Mouse (Mus musculus): ENCODE measurements around the gene Cbx1. TPM values are rescaled to one million over a fixed set of nuclear protein-coding genes. Genes with fewer than 3 reads are reported as not detected.
"Not testable (repeated sequence)": the region's sequence is repeated elsewhere in the genome, so short reads cannot be mapped to it uniquely, and the experiment has no call there.

Gene Cbx1
- polyA plus RNA-seq, 1 experiment from 2014 or later: 189 TPM

DNA sequence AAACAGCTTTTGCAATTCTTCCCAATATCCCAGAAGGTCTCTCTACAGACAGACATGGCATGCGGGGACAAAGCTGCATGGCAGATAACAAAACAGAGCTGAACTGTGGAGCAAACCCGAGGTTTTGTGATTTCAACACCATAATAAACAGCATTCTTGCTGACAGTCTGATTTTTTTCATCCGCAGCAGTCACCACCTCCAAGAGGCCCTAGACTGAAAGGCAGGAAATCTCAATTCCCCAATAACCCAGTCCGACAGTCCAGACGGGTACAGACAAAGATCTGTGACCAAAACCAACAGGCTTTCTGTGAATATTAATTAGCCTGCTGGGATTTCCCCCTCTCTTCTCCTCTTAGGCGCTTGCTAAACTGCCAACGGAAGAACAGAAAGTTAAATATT, 13.3 kb upstream of the Cbx1 start:
- Histone ChIP-seq H3K4me3 (replicated peaks) (no peak overlapping the region), H3K4me2 (no peak overlapping the region), H3K9ac (replicated peaks) (no peak overlapping the region), H3K36me3 (peaks cover 30% of the 10 kb centered on the region), H3K9me3 (no peaks in the 10 kb centered on the region), H3K27ac (no peak overlapping the region), H3K27me3 (no peaks in the 10 kb centered on the region), H3K4me1 (replicated peaks) (peaks cover 25% of the 10 kb centered on the region)
- 62% methylated on average over 7 of the region's 7 CpGs for WGBS
- no peak for ATAC-seq (ENCODE audit: insufficient number of reproducible peaks, insufficient read depth, low FRiP score, low TSS enrichment, low read depth)

DNA sequence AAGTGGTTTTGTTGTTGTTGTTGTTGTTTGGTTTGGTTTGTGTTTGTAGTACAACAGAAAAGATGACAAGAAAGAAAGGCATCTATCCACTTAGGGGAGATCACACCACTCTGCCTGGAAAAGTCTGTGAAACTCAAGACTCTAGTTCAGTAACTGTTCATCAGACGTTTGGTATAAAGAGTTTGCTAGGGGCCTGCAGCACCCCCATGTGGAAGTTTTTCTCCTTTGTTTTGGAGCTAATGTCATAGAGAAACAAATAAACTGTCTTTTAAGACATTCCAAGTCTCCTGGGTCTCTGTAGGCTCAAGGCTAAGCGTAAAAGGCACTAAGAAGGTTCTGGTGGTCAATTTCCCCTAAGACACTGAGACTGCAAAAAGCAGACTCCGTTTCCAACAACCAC, 12.9 kb upstream of the Cbx1 start:
- H3K9me3 ChIP-seq: no peaks in the 10 kb centered on the region
- peaks cover 26% of the 10 kb centered on the region for H3K36me3 ChIP-seq
- H3K27ac ChIP-seq: no peak overlapping the region
- H3K4me2 ChIP-seq: peak overlapping the region; percentile 75; the same call in 1 of the 2 replicates
- no peaks in the 10 kb centered on the region for H3K27me3 ChIP-seq
- H3K9ac ChIP-seq (replicated peaks): no peak overlapping the region
- no peak for ATAC-seq (ENCODE audit: insufficient number of reproducible peaks, insufficient read depth, low FRiP score, low TSS enrichment, low read depth)
- H3K4me1 ChIP-seq (replicated peaks): peaks cover 25% of the 10 kb centered on the region
- H3K4me3 ChIP-seq (replicated peaks): peak overlapping the region; percentile 69
- 39% methylated on average over 3 of the region's 3 CpGs for WGBS

DNA sequence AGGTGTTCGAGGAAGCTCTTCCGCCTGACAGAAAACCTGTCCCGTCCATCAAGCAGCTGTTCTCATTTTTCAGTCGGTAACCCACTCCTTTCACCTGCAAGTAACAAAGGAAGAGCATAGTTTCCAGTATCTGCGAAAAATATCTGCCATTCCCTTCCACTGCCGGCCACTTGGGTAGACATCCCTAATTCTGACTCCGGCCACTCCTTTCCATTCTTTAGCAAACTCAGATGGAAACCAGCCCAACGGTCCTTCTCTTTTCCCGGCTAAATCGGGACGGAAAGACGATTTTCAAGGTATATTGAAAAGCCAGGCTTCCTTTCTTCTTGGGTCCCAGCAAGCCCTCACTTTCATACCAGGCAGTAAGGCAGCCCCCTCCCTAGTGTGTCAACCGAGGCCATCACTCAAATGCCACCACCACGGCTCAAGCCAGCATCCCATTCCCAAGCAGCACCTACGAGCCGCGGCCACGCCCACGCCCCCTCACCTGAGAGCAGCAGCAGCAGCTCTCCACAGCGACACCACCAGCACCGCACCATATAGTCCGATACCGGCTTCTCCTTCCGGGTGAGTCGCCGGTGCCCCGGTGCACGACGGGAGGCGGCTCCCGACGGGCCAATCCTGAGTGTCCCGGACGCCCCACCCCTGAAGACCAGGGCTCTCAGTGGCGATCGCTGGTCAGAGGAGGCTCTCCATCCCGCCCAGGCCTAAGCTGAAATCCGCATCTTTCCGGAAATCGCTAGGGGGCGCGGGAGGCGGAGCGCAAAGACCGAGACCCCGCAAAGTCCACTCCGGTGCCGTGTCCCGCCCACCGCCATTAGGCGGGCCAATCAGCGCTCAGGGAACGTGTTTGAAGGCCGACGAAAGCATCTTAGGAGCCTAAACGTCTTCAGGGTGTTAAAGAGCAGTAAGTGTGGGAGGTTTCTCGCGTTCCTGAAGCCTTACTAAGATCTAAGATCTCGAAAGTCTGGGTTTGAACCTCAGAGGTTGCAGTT, 11.7 kb upstream of the Cbx1 start, which contains the start of gene Snx11:
Gene Snx11 (minus strand): TSS at position 592 of the 995 bp plus-strand sequence.
- peak within 1 kb of the TSS; percentile 75 for H3K4me2 ChIP-seq
- H3K9me3 ChIP-seq: no peaks in the 10 kb centered on the region
- WGBS: 1% methylated on average over 59 of the region's 59 CpGs
- peak within 1 kb of the TSS; percentile 74 for H3K27ac ChIP-seq
- peaks cover 25% of the 10 kb centered on the region for H3K4me1 ChIP-seq (replicated peaks)
- ATAC-seq (ENCODE audit: insufficient number of reproducible peaks, insufficient read depth, low FRiP score, low TSS enrichment, low read depth): peak; percentile 99
- H3K27me3 ChIP-seq: no peaks in the 10 kb centered on the region
- H3K4me3 ChIP-seq (replicated peaks): peak within 1 kb of the TSS; percentile 69
- H3K9ac ChIP-seq (replicated peaks): peak within 1 kb of the TSS; percentile 56
- peaks cover 14% of the 10 kb centered on the region for H3K36me3 ChIP-seq

DNA sequence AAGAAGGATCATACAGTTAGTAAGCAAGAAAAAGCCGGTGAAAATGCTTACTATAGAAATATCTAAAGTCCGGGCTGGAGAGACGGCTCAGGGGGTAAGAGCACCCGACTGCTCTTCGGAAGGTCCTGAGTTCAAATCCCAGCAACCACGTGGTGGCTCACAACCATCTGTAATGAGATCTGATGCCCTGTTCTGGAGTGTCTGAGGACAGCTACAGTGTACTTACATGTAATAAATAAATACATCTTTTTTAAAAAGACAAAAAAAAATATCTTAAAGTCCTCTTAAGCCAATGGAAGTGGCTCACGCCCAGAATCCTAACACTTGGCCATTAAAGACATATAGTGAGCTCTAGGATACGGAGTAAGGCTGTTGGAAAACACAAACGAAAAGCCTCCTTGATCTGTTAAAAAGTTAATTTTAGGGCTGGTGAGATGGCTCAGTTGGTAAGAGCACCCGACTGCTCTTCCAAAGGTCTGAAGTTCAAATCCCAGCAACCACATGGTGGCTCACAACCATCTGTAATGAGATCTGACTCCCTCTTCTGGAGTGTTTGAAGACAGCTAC, 10.8 kb upstream of the Cbx1 start:
- H3K9ac ChIP-seq (replicated peaks); ATAC-seq (ENCODE audit: insufficient number of reproducible peaks, insufficient read depth, low FRiP score, low TSS enrichment, low read depth); H3K27me3 ChIP-seq; H3K36me3 ChIP-seq; H3K9me3 ChIP-seq: not testable (repeated sequence)
- H3K4me2 ChIP-seq: peak overlapping the region; percentile 75
- peaks cover 25% of the 10 kb centered on the region for H3K4me1 ChIP-seq (replicated peaks)
- peak overlapping the region; percentile 69 for H3K4me3 ChIP-seq (replicated peaks)
- WGBS: 69% methylated on average over 10 of the region's 10 CpGs
- peak overlapping the region; percentile 74 for H3K27ac ChIP-seq

DNA sequence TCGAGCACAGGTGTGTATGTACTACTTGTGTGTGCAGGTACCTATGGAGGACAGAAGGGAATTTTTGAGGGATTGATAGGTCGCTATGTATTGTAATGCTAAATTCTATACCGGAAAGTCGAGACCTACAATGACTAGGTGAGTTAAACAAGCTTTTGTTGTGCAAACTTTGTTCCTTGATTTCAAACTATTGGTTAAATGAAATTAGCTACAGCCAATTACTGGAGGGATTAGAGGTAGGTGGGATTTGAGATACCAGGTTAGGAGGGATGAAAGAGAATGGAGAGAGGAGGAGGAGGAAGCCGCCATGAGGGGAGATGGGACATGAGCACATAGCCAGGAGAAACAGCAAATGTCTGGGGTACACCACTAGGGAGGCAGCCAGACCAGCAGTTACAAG, 8.6 kb upstream of the Cbx1 start:
- H3K4me1 ChIP-seq (replicated peaks): peaks cover 16% of the 10 kb centered on the region
- no peaks in the 10 kb centered on the region for H3K9me3 ChIP-seq
- H3K4me2 ChIP-seq: no peak overlapping the region
- H3K4me3 ChIP-seq (replicated peaks): no peak overlapping the region
- no peak overlapping the region for H3K27ac ChIP-seq
- ATAC-seq (ENCODE audit: insufficient number of reproducible peaks, insufficient read depth, low FRiP score, low TSS enrichment, low read depth): no peak
- no peaks in the 10 kb centered on the region for H3K36me3 ChIP-seq
- WGBS: 74% methylated on average over 5 of the region's 5 CpGs
- H3K9ac ChIP-seq (replicated peaks): no peak overlapping the region
- H3K27me3 ChIP-seq: no peaks in the 10 kb centered on the region

DNA sequence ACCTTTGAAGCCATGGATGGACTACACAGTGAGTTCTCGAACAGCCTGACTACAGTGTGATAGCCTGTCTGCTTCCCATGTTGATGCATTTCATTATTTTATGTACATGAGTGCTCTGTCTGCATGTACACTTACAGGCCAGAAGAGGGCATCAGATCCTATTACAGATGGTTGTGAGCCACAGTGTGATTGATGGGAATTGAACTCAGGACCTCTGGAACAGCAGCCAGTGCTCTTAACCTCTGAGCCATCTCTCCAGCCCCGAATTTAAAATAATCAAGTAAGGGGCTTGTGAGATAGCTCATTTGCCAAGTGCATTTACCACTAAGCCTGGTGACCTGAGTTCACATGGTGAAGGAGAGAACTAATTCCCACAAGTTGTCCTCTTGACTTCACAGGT, 7.5 kb upstream of the Cbx1 start:
- no peak overlapping the region for H3K4me2 ChIP-seq
- ATAC-seq (ENCODE audit: insufficient number of reproducible peaks, insufficient read depth, low FRiP score, low TSS enrichment, low read depth): no peak
- H3K9ac ChIP-seq (replicated peaks): no peak overlapping the region
- 78% methylated on average over 2 of the region's 2 CpGs for WGBS
- no peaks in the 10 kb centered on the region for H3K9me3 ChIP-seq
- no peaks in the 10 kb centered on the region for H3K27me3 ChIP-seq
- H3K4me1 ChIP-seq (replicated peaks): peaks cover 8% of the 10 kb centered on the region
- no peak overlapping the region for H3K27ac ChIP-seq
- no peak overlapping the region for H3K4me3 ChIP-seq (replicated peaks)
- H3K36me3 ChIP-seq: no peaks in the 10 kb centered on the region

DNA sequence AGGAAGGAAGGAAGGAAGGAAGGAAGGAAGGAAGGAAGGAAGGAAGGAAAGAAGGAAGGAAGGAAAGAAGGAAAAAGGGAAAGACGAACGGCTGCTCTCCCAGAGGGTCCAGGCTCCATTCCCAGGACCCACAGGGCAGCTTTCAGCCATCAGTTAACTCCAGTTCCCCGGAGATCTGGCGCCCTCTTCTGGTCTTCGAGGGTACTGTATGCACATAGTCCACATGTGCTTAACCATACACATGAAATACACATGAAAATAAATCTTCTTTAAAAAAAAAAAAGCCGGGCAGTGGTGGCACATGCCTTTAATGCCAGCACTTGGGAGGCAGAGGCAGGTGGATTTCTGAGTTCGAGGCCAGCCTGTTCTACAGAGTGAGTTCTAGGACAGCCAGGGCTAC, 4.1 kb upstream of the Cbx1 start:
- not testable (repeated sequence) for H3K36me3 ChIP-seq; H3K9me3 ChIP-seq; H3K4me3 ChIP-seq (replicated peaks); H3K4me2 ChIP-seq; H3K4me1 ChIP-seq (replicated peaks); H3K27ac ChIP-seq; ATAC-seq (ENCODE audit: insufficient number of reproducible peaks, insufficient read depth, low FRiP score, low TSS enrichment, low read depth); H3K9ac ChIP-seq (replicated peaks); H3K27me3 ChIP-seq
- WGBS: 19% methylated on average over 7 of the region's 7 CpGs

DNA sequence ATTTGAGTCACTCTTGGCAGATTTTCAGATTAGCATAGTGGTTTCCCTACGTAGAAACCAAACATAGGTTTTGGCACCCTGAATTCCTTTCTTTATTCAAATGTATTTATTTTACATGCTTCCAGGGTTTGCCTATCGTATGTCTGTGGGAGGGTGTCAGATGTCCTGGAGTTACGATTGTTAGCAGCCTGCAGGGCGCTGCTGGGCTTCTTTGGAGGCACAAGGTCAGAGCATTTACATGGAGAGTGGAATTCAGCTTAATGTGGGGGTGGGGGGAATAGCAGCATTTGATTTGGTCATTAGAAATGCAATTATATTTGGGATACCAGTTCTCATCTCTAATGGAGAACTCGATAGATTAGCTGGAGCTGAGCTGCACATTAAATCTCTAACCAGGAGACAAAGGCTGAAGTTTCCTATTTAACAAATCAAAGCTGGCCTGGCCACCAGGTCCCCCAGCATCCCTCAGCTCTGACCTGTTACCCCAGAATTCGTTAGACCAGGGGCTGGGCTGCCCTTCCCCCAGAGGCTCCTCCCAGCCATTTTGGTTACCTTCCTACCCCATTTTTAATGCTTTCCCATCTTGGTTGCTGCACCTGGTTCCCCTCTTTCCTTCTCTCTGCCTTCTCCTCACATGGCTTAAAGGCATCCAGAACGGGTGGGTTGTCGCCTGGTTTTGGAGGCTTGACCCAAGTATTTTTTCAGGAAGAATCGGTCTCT, 2.0 kb upstream of the Cbx1 start:
- no peaks in the 10 kb centered on the region for H3K9me3 ChIP-seq
- H3K27me3 ChIP-seq: no peaks in the 10 kb centered on the region; the same call in 1 of the 2 replicates
- peaks cover 8% of the 10 kb centered on the region for H3K36me3 ChIP-seq
- ATAC-seq (ENCODE audit: insufficient number of reproducible peaks, insufficient read depth, low FRiP score, low TSS enrichment, low read depth): no peak
- H3K4me1 ChIP-seq (replicated peaks): peaks cover 16% of the 10 kb centered on the region
- no peak overlapping the region for H3K27ac ChIP-seq
- H3K4me3 ChIP-seq (replicated peaks): no peak overlapping the region
- H3K9ac ChIP-seq (replicated peaks): no peak overlapping the region
- no peak overlapping the region for H3K4me2 ChIP-seq
- WGBS: 33% methylated on average over 9 of the region's 9 CpGs

DNA sequence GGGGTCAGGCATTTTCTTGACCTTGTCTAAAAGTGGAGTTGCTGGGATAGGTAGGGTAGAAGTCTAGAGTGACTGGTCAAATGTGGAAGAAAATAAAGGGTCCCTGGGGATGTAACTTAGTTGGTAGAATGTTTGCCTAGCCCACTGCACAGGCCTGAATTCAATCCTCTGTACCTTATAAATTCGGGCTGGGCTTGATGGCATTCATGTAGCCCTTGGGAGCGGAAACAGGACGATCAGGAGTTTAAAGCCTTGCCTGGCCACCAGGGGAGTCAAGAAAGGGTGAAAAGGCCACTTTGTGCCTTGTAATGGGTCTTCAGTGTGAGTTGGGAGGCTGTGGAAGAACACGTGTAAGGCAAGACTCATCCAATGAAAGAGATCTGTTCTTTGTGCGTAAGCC, 1.1 kb downstream of the Cbx1 start:
- Histone ChIP-seq H3K9ac (replicated peaks) (peak overlapping the region; percentile 96), H3K27ac (peak overlapping the region; percentile 99; the same call in 1 of the 2 replicates), H3K27me3 (no peaks in the 10 kb centered on the region; the same call in 1 of the 2 replicates), H3K4me2 (peak overlapping the region; percentile 81), H3K4me3 (replicated peaks) (peak overlapping the region; percentile 93), H3K4me1 (replicated peaks) (peaks cover 28% of the 10 kb centered on the region), H3K9me3 (no peaks in the 10 kb centered on the region), H3K36me3 (peaks cover 15% of the 10 kb centered on the region)
- no peak for ATAC-seq (ENCODE audit: insufficient number of reproducible peaks, insufficient read depth, low FRiP score, low TSS enrichment, low read depth)
- 10% methylated on average over 5 of the region's 5 CpGs for WGBS

DNA sequence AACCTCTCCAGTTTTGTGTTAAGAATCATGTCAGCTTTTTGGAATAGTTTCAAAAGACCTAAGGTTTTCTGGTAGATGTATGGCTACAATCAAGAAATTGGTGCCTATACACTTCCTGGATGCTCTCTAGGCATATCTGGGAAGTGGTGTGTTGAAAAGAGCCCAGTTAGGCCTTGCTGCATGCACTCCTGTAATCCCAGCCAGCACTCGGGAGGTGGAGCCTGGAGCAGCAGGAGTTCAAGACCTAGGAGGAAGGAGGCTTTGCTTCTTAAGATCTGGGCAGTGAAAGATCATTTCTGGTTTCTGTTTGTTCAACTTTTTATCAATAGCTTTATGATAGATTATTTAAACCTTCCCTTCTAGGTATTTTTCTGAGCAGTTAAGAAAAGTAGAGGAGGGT, 1.8 kb downstream of the Cbx1 start:
- WGBS: 14% methylated on average over 1 of the region's 1 CpGs
- H3K36me3 ChIP-seq: peaks cover 22% of the 10 kb centered on the region
- H3K27me3 ChIP-seq: no peaks in the 10 kb centered on the region; the same call in 1 of the 2 replicates
- H3K9ac ChIP-seq (replicated peaks): peak overlapping the region; percentile 28; the same call in 1 of the 2 replicates
- no peak overlapping the region for H3K27ac ChIP-seq
- peak overlapping the region; percentile 81 for H3K4me2 ChIP-seq
- ATAC-seq (ENCODE audit: insufficient number of reproducible peaks, insufficient read depth, low FRiP score, low TSS enrichment, low read depth): no peak
- peak overlapping the region; percentile 93 for H3K4me3 ChIP-seq (replicated peaks)
- peaks cover 28% of the 10 kb centered on the region for H3K4me1 ChIP-seq (replicated peaks)
- no peaks in the 10 kb centered on the region for H3K9me3 ChIP-seq

DNA sequence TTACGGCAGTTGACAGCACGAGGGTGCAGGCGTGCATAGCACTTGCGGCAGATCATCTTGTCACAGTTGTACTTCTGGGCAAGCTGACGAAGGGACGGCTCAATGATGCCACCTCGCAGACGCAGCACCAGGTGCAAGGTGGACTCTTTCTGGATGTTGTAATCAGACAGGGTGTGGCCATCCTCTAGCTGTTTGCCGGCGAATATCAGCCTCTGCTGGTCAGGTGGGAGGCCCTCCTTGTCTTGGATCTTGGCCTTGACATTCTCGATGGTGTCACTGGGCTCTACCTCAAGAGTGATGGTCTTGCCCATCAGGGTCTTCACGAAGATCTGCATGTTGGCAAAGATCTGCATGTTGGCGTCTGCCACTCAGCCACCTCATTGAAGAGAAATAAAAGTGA, 6.6 kb downstream of the Cbx1 start:
- Histone ChIP-seq H3K36me3 (peaks cover 59% of the 10 kb centered on the region), H3K4me1 (replicated peaks) (peaks cover 20% of the 10 kb centered on the region), H3K9ac (replicated peaks) (no peak overlapping the region), H3K9me3 (no peaks in the 10 kb centered on the region), H3K4me3 (replicated peaks) (no peak overlapping the region), H3K27me3 (no peaks in the 10 kb centered on the region), H3K27ac (no peak overlapping the region), H3K4me2 (no peak overlapping the region)
- ATAC-seq (ENCODE audit: insufficient number of reproducible peaks, insufficient read depth, low FRiP score, low TSS enrichment, low read depth): no peak
- 98% methylated on average over 13 of the region's 13 CpGs for WGBS
